Mouse (Mus musculus) gonadal fat pad, adult 2 months (tissue): ENCODE measurements around the gene Atcay. TPM values are rescaled to one million over a fixed set of nuclear protein-coding genes. Genes with fewer than 3 reads are reported as not detected.
A peak's percentile ranks its signal among the peaks of the same experiment; 100 is the strongest.

Experiments used
- DNase-seq: peaks from one replicate; pipeline ENCODE4 v3.0.0-alpha.2; 2012; ENCODE audit warnings: low read depth
- polyA plus RNA-seq: library from polyadenylated mRNA; depleted of rRNA; stranded (reverse); fragments of >200 nt; gene quantifications from 2 replicates; pipeline ENCODE4 v1.2.3, GENCODE M21; 2012; rRNA removed

The Atcay gene
- polyA plus RNA-seq: 0.03 TPM in 1 of 2 replicates, not detected in the other

- DNase-seq: no peak
Measured at GRCm38 (mm10) chr10:81230438-81231332, at the start of gene Atcay. Gene Atcay (minus strand): TSS chr10:81230833.

DNA sequence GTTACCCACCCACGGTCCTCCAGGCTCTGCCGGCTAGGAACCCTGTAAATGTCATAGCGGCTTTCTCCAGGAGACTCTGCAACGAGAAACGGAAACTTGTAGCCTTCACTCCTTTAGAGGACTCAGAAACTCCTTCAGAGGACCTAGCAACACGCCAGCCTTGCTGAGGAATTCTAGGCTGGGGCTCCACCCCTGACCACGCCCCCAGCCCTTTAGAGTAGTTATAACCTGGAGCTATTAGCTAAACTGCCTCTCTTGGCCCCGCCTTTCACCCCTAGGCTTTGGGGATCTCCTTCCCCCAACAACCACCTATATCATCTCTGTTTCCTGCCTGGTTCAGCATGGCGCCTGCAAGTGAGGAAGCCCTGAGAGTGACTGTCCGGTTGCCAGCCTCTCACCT lies 48.9 kb upstream of the Atcay start:
- no peak for DNase-seq

- DNase-seq: no peak
Measured at GRCm38 (mm10) chr10:81277676-81278075, 47.0 kb upstream of the Atcay start.

GRCm38 (mm10) chr10:81273842-81274241 lies 43.2 kb upstream of the Atcay start:
- no peak for DNase-seq

DNA sequence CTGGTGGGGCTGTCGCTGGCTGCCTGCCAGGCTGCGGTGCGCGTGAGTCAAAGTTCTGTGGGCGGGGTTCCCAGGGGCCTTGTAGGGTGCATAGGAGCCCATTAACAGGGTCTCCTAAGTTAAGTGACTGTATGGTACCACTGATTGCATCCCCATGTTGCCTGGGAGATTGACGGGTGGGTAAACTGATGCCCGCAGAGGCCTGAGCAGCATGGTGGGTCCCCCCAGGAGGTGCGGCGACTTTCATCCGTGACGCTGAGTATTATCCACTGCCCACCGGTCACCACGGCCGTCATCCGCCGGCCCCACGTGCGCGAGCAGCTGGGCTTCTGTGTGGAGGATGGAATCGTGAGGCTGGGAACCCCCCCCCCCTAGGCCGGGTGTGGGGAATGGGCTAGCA lies 41.7 kb upstream of the Atcay start:
- no peak for DNase-seq

DNA sequence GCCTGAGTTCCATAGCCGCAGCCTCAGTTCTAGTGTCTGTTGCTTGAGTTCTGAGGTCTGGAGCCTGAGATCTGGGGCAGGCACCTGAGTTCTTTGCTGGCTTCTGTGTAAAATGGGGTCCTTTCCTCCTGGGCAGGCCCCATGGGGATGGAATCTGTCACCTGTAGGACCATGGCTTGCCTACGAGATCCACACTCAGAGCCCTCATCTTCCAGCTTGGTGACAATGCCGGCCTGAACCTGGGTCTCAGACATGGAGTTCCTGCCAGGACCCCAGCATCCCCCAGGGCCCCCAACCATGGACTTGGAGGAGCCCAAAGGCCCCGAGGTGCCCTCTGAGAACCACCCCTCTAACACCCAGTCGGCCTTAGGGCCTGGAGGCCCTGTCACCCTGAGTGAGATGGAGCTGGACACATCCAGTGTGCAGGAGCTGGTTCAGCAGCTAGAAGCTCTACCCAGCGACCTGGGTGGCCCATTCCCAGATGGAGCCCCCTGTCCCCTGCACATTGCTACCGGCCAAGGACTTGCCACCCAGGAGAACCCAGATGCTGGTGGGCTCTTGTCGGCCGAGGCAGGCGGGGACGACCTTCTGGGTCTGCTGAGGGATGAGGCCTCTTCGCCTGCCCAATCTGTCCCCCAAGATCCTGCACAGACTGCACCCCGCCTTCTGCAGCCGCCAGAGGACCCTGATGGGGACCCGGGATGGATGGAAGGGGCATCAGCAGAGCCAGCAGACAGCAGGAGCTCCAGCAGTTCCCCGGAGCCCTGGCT lies 38.2 kb upstream of the Atcay start:
- no peak for DNase-seq

GRCm38 (mm10) chr10:81268056-81268455 lies 37.4 kb upstream of the Atcay start:
- no peak for DNase-seq

- peak; percentile 34 for DNase-seq
Measured at GRCm38 (mm10) chr10:81266211-81267105, 35.8 kb upstream of the Atcay start, which contains the start of the genes Mrpl54 and Apba3. Gene Mrpl54 (minus strand): TSS chr10:81266934. Gene Apba3 (plus strand): TSS chr10:81266960.

GRCm38 (mm10) chr10:81265540-81265939 lies 34.9 kb upstream of the Atcay start:
- DNase-seq: no peak

- DNase-seq: no peak
Measured at GRCm38 (mm10) chr10:81261025-81261424, 30.4 kb upstream of the Atcay start.

DNA sequence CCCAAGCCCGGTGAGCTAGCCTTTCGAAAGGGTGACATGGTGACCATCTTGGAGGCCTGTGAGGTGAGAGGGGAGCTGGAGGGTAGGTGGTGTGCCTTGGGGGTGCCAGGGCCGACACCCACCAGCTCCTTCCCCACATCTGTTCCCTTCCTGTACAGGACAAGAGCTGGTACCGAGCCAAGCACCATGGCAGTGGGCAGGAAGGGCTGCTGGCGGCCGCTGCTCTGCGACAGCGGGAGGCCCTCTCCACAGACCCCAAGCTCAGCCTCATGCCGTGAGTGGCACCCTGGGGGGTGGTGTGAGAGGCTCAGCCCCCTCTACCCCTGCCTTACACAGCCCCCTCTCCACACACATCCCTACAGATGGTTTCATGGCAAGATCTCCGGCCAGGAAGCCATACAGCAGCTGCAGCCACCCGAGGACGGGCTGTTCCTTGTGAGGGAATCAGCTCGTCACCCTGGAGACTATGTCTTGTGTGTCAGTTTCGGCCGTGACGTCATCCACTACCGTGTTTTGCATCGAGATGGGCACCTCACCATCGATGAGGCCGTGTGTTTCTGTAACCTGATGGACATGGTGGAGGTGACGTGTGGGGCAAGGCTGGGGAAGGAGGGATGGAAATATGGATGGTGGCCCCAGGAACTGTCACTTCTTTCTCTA lies 28.7 kb upstream of the Atcay start:
- DNase-seq: no peak

- no peak for DNase-seq
Measured at GRCm38 (mm10) chr10:81257158-81258039, 26.8 kb upstream of the Atcay start.

GRCm38 (mm10) chr10:81254886-81255285 lies 24.3 kb upstream of the Atcay start:
- no peak for DNase-seq

DNA sequence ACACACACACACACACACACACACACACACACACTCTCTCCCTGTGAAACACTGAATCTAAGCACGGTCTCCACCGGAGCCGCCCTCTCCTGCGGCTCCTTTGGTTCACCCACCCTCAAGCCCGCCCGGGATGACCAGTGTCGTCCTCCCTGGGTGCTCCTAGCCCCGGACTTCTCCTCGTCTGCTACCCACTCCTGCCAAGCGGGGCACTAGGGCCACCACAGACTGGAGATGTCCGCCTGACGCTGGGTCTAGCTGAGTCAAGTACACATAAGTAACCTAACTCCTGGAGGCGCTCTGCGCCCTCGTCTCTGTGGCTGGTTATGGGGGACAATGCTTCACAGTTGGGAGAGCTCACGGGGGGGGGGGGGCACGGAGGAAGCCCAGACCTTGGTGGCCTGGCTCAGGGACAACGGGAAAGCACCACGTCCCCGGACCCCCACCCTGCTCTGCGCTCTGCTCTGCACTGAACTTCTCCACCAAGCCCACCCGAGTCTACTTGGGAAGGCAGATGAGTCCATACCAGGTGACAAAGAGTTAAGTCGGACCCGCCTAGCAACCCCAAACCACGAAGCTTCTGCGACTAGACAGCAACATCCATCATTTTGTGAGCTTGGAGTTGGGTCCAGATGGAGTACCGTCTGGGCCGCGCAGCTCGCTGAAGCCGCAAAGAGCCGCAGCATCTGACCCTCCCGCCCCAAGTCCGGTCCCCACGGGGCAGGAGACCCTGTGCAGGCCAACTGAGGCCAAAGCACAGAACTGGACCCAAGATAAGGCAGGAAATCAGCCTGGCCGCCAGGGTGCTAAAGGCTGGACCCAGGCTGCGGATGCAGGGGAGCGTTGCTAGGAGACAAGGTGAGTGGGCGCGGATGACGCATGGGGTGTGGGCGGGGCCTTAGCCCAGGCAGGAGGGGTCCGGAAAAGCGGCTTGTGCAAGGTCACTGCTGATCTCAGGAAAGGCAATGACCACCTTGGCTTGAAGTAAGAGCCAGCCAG lies 22.1 kb upstream of the Atcay start, which contains the start of gene Matk:
Matk (plus strand) TSS at position 512 of the 996 bp plus-strand sequence.
- no peak for DNase-seq

DNA sequence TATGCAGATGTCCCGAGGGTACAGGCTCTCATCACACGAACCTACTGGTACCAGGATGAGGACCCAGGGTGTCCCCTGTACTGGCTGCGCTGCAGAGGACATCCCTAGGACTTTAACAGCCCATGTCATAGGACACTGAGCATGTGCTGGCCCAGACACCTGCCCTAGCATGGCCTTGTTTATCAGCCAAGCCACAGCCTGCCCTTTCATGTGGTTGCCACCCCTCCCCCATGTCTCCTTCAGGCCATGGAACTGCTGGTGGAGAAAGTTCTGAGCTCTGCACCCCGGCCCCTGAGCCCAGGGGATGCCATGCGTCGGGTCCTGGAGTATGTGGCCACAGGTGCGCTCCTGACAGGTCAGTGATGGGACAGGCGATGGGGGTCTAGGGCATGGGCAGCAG lies 18.8 kb upstream of the Atcay start:
- DNase-seq: no peak

DNA sequence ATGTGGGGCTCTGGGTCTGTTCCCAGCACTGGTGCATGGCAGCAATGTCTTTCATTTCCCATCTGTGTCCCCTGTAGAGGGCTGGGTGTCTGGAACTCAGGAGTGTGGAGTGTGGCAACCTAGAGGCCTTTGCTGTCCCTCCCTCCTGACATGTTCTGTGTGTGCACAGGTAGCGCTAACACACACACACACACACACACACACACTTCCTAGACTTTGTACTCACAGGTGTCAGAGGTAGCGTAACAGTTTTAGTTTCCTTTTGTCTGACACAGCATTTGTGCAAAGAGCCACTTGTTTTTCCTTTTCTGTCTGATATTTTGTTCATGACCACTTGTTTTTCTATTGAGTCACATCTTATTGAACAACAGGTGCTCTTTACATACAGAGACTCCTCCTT lies 17.2 kb upstream of the Atcay start:
- DNase-seq: no peak

GRCm38 (mm10) chr10:81245166-81245565 lies 14.5 kb upstream of the Atcay start:
- no peak for DNase-seq

DNA sequence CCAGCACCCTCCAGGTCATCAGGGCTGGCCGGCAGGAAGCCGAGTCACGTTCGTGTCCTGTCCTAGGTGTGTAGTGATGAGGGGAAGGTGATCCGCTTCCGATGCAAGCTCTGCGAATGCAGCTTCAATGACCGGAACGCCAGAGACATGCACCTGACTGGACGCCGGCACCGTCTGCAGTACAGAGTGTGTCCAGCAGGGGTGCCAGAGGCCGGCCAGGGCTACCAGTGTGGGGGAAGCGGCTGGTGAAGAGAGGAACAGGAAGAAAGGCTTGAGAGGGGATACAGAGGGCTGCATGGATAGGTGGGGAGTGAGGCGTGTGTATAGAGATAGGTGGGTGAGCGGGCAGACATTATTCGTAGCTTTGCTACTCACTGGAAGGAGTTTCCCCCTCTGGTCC lies 14.0 kb upstream of the Atcay start:
- no peak for DNase-seq

DNA sequence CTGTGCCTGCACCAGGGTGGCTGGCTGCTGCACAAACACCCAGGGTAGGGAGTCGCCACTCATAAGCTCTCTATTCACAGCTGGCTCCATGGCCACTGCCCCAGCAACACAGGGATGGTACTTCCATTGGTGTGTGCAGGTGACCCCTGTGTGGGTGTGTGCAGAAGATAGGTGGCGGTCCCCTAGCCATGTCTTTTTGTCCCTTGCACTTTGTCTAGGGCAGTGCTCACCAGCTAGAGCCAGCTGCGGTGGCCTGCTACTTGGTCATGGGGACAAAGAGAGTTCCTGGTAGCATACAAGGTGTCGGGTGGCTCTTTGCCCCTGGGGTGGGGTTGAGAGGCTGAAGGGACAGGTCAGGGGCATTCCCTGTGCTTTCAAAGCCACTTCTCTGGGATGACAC lies 13.5 kb upstream of the Atcay start:
- no peak for DNase-seq
